Mouse (Mus musculus) heart, embryonic 11.5 days (tissue): Measurements from ENCODE around the gene Elp5. TPM values are rescaled to one million over a fixed set of nuclear protein-coding genes. Genes with fewer than 3 reads are reported as not detected.
A peak's percentile ranks its signal among the peaks of the same experiment; 100 is the strongest.
"Not testable (repeated sequence)": the region's sequence is repeated elsewhere in the genome, so short reads cannot be mapped to it uniquely, and the experiment has no call there.

Source experiments
- ATAC-seq: fragments of 200-750 bp; cut with Nextera tagmentation; replicated peaks from 2 replicates; pipeline ENCODE4 v1.8.0; 2017; ENCODE audit warnings: moderate library complexity; ENCODE audit not compliant: insufficient number of reproducible peaks, low FRiP score, low TSS enrichment
- H3K27ac ChIP-seq: fragments of 300-500 bp; sonication (generic); 2 replicates; pipeline ENCODE4 v1.5.1; 2014; ENCODE audit warnings: mild to moderate bottlenecking, low read depth, low read length
- H3K27me3 ChIP-seq: fragments of 300-500 bp; sonication (generic); 2 replicates; pipeline ENCODE4 v1.6.1; 2014; ENCODE audit warnings: mild to moderate bottlenecking, low read length, mixed read lengths; ENCODE audit not compliant: control insufficient read depth, insufficient read depth
- H3K36me3 ChIP-seq: fragments of 300-500 bp; sonication (generic); 2 replicates; pipeline ENCODE4 v1.6.1; 2014; ENCODE audit warnings: mild to moderate bottlenecking, low read length, moderate library complexity, mixed read lengths; ENCODE audit not compliant: control insufficient read depth, insufficient read depth
- H3K4me1 ChIP-seq: fragments of 300-500 bp; sonication (generic); 2 replicates; pipeline ENCODE4 v1.6.1; 2014; ENCODE audit warnings: low read length; ENCODE audit not compliant: control insufficient read depth, insufficient read depth
- H3K4me2 ChIP-seq: fragments of 300-500 bp; sonication (generic); 2 replicates; pipeline ENCODE4 v1.6.1; 2014; ENCODE audit warnings: mild to moderate bottlenecking, moderate library complexity
- H3K4me3 ChIP-seq: fragments of 300-500 bp; sonication (generic); 2 replicates; pipeline ENCODE4 v1.5.1; 2014; ENCODE audit warnings: low read depth, low read length
- H3K9ac ChIP-seq: fragments of 300-500 bp; sonication (generic); 2 replicates; pipeline ENCODE4 v1.6.1; 2014; ENCODE audit warnings: mild to moderate bottlenecking, low read depth, low read length, moderate library complexity
- H3K9me3 ChIP-seq: fragments of 300-500 bp; sonication (generic); replicated peaks from 2 replicates; pipeline ENCODE4 v1.6.1; 2016; ENCODE audit warnings: low read length; ENCODE audit not compliant: control insufficient read depth
- WGBS: fragments of 180-500 bp; shearing (Covaris S2); extraction: QIAGEN DNeasy Blood & Tissue Kit; methylation state at CpG from one replicate; pipeline ENCODE4 v1.1.7; 2014; ENCODE audit not compliant: insufficient replicate concordance; 5-methylcytosine and 5-hydroxymethylcytosine counted together
- polyA plus RNA-seq: library from polyadenylated mRNA; unstranded; fragments of >200 nt; fragmentation: Nextera tagmentation; extraction: Ambion mirVana; gene quantifications from 2 replicates; pipeline ENCODE4 v1.2.1, GENCODE M21; 2014

Gene Elp5
- polyA plus RNA-seq, 1 experiment from 2014 or later: 130 TPM

DNA sequence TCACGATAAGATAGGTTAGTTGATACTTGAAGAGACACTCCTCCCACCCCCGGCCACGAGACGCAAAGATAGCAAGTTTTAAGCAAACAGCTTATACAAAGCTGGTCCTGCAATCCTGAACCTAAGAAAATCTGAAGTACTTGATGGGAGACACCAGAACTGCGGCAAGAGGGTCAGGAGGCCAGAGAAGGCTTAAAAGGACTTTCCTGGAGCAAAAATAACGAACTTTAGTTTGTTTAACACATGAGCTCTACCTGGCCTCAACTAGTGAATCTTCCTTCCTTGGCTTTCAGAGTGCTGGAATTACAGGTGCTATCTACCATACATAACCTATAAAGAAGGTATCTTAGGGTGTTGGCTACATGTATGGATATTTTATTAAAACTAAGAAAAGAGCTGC, 47.6 kb downstream of the Elp5 start:
- Histone ChIP-seq H3K27ac (no peak overlapping the region), H3K9me3 (no peaks in the 10 kb centered on the region), H3K27me3 (peaks cover 43% of the 10 kb centered on the region), H3K9ac (no peak overlapping the region; the same call in 1 of the 2 replicates), H3K4me1 (peaks cover 16% of the 10 kb centered on the region), H3K4me2 (peak overlapping the region; percentile 99), H3K36me3 (no peaks in the 10 kb centered on the region), H3K4me3 (peak overlapping the region; percentile 55; the same call in 1 of the 2 replicates)
- ATAC-seq: no peak
- WGBS: 22% methylated on average over 6 of the region's 6 CpGs

DNA sequence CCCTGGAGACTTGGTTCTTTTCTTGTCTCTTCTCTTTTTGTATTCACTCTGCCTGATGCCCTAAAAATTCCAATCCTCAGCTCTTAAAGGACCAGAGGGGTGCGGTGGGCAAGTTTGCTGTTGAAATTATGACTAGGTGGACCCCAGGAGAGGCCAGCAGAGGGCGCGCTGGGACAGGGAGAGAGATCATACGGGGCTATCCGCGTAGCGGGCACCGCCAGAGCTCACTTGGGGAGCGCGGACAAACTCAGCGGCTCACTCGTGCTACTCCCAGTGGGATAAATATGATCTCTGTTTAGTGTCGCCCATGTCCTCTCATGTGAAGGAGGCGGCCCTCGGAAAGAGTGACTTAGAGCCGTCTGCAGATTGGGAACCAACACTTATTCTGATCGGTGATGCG, 48.1 kb downstream of the Elp5 start:
- Histone ChIP-seq H3K4me1 (peaks cover 16% of the 10 kb centered on the region), H3K9me3 (no peaks in the 10 kb centered on the region), H3K4me2 (peak overlapping the region; percentile 99), H3K27me3 (peaks cover 40% of the 10 kb centered on the region), H3K4me3 (peak overlapping the region; percentile 21), H3K27ac (no peak overlapping the region), H3K36me3 (no peaks in the 10 kb centered on the region), H3K9ac (no peak overlapping the region)
- WGBS: 1% methylated on average over 18 of the region's 18 CpGs
- no peak for ATAC-seq

DNA sequence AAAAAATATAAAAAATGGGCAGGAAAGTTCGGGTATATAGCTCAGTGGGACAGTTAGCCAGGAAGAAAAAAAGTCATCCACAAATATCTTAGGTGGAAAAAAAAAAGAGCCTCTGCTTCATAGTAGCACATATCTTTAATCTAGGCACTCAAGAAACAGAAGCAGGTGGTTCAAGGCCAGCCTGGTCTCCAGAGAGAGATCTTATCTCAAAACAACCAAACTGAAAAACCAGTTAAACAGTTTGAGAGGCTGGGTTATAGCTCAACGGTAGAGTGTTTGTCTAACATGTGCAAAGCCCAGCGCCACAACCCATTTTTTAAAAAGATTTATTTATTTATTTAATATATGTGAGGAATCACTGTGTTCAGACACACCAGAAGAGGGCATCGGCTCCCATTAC, 49.3 kb downstream of the Elp5 start:
- WGBS: 66% methylated on average over 4 of the region's 4 CpGs
- Histone ChIP-seq H3K27ac (no peak overlapping the region), H3K36me3 (no peaks in the 10 kb centered on the region), H3K4me2 (no peak overlapping the region), H3K27me3 (peaks cover 29% of the 10 kb centered on the region), H3K9me3 (no peaks in the 10 kb centered on the region), H3K9ac (no peak overlapping the region), H3K4me1 (peaks cover 16% of the 10 kb centered on the region), H3K4me3 (no peak overlapping the region)
- no peak for ATAC-seq

DNA sequence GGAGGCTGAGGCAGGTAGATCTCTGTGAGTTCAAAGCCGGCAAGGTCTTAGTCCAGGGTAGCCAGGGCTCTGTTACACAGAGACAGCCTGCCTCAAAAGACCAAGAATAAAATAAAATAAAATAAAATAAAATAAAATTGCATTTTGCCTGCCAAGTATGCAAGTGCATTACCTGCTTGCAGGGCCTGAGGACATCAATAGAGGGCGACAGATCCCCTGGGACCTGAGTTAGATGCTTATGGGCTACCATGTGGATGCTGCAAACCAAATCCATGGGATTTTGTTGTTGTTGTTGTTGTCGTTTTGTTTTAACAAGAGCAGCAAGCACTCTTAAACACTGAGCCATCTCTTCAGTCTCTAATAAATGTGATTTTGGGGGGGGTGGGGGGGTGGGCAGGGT, 50.1 kb downstream of the Elp5 start:
- Histone ChIP-seq H3K27ac (no peak overlapping the region), H3K27me3 (peaks cover 26% of the 10 kb centered on the region), H3K9ac (no peak overlapping the region), H3K9me3 (no peaks in the 10 kb centered on the region), H3K4me2 (no peak overlapping the region), H3K4me1 (peaks cover 16% of the 10 kb centered on the region), H3K36me3 (no peaks in the 10 kb centered on the region), H3K4me3 (no peak overlapping the region)
- no peak for ATAC-seq
- 37% methylated on average over 3 of the region's 3 CpGs for WGBS

DNA sequence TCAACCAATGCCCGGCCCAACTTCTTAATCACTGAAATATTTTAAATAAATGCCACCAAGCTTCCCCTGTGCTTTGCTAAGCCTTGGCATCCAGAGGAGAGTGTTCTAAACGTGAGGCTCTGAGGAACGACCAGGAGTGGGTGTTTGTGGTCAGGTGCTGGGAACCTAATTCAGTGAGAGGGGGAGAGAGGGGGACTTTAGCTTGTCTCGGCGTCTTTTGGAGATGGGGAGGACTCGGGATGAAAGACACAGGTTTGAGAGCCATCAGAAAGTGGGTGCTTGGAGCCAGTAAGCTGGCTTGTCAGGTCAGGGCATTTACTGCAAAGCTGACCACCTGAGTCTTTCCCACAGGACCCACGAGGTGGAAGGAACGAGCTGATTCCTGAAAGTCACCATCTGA, 50.5 kb downstream of the Elp5 start:
- no peaks in the 10 kb centered on the region for H3K36me3 ChIP-seq
- no peak overlapping the region for H3K4me3 ChIP-seq
- no peak for ATAC-seq

DNA sequence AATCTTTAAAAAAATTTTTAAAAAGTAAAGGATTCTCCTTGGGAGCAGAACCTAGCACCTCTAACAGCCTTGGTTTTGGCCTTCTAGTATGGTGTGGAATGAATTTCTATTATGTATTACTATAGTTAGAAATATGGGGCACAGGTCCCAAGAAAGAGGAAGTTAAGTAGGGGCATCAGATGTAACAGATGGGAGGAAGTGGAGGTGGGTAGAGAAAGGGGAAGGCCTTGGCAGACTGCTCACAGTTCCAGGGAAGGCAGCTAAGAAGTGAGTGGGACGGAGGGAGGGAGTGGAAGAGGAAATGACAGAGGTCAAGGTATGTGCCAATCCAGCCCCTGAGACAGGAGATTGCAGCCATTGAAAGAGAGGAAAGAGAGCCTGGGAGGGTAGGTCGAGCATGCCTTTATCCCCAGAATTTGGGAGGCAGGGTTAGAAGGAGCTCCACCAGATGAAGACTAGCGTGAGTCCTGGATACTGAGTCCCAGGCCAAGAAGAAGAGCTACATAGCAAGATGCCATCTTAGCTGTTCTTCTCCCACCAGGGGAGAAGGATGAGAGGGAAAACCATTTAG, 51.3 kb downstream of the Elp5 start:
- Histone ChIP-seq H3K4me3 (no peak overlapping the region), H3K9me3 (no peaks in the 10 kb centered on the region), H3K9ac (no peak overlapping the region), H3K27ac (no peak overlapping the region), H3K36me3 (no peaks in the 10 kb centered on the region), H3K27me3 (peaks cover 14% of the 10 kb centered on the region), H3K4me1 (peaks cover 6% of the 10 kb centered on the region; the same call in 1 of the 2 replicates), H3K4me2 (no peak overlapping the region)
- WGBS: 51% methylated on average over 3 of the region's 3 CpGs
- no peak for ATAC-seq

More for the DNA sequence above, 50.5 kb downstream of the Elp5 start:
- Histone ChIP-seq H3K27me3 (peaks cover 21% of the 10 kb centered on the region), H3K4me2 (no peak overlapping the region), H3K9ac (no peak overlapping the region), H3K4me1 (peaks cover 13% of the 10 kb centered on the region), H3K9me3 (no peaks in the 10 kb centered on the region), H3K27ac (no peak overlapping the region)
- 71% methylated on average over 8 of the region's 8 CpGs for WGBS

DNA sequence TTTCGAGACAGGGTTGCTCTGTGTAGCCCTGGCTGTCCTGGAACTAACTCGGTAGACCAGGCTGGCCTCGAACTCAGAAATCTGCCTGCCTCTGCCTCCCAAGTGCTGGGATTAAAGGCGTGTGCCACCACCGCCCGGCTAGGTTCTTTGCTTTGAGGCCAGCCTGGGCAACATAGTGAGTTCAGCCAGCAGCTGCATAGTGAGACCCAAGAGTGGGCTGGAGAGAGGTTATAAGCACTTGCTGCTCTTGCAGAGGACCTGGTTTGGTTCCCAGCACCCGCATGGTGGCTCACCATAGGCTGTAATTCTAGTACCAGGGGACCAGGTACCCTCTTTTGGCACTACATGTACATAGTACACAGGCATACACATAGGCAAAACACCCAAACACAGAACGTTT, 52.1 kb downstream of the Elp5 start:
- WGBS: 85% methylated on average over 8 of the region's 8 CpGs
- H3K9ac ChIP-seq, H3K4me1 ChIP-seq, H3K36me3 ChIP-seq, H3K27me3 ChIP-seq, H3K4me2 ChIP-seq, H3K9me3 ChIP-seq, ATAC-seq, H3K27ac ChIP-seq, H3K4me3 ChIP-seq: not testable (repeated sequence)

DNA sequence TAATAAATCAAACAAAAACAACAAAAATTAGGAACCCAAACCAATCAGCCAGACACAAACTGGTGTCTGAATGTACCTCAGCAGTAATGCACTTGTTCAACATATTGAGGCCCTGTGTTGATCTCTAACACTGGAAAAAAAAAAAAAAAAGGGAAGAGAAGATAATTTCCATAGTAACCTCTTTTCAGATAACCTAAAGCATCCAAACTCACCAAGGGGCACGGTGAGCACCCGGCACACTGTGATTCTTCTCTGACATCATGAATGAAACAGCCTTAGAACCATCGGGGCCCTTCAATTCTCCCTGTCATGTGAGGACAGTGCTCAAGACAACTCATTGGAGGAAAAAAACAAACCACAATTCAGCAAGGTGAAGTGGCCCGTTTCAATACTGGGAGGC, 52.6 kb downstream of the Elp5 start:
- no peak overlapping the region for H3K4me3 ChIP-seq
- H3K9ac ChIP-seq: no peak overlapping the region
- H3K27me3 ChIP-seq: peaks cover under 1% of the 10 kb centered on the region; the same call in 1 of the 2 replicates
- H3K4me1 ChIP-seq: no peaks in the 10 kb centered on the region
- no peaks in the 10 kb centered on the region for H3K36me3 ChIP-seq
- ATAC-seq: no peak
- H3K4me2 ChIP-seq: no peak overlapping the region
- no peaks in the 10 kb centered on the region for H3K9me3 ChIP-seq
- no peak overlapping the region for H3K27ac ChIP-seq
- 30% methylated on average over 4 of the region's 4 CpGs for WGBS

DNA sequence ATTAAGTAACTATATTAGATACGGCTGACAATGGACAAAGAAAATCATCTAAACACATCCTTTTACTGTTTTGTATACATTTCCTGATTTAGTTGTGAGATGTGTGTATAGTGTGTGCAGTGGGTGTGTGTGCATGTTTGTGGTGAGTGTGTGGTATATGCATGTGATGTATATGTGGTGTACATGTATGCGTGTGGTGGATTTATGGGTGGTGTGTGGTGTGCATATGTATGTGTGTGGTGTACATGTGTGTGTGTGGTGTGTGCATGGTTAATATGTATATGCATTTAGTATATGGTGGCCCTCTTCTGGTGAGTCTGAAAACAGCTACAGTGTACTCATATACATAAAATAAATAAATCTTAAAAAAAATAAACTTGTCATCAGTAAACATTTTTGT, 54.8 kb downstream of the Elp5 start:
- Histone ChIP-seq H3K4me3 (no peak overlapping the region), H3K27ac (no peak overlapping the region), H3K4me2 (no peak overlapping the region), H3K27me3 (no peaks in the 10 kb centered on the region), H3K9ac (no peak overlapping the region), H3K4me1 (peaks cover under 1% of the 10 kb centered on the region; the same call in 1 of the 2 replicates), H3K9me3 (no peaks in the 10 kb centered on the region), H3K36me3 (no peaks in the 10 kb centered on the region)
- no peak for ATAC-seq
- 89% methylated on average over 2 of the region's 2 CpGs for WGBS
